Comparison of ENCODE assay signal across 1 mouse cellular context in genomic region chr15:5185366-5186292, GRCm38 (mm10).
TF ChIP-seq lines count a peak whose summit lies in the region.

TSS of gene Ttc33 (plus strand) at chr15:5185525.

TF ChIP-seq in MEL, 35 proteins besides CTCF, POLR2A, EP300 and RAD21 (continued from another document):
- no peak for TF ChIP-seq ZKSCAN1 (IDR thresholded peaks at IDR 0.05; ENCODE audit: low read depth, low read length)
- peak; percentile 89 for TF ChIP-seq KAT2A (conservative IDR thresholded peaks at IDR 0.05; ENCODE audit: low read depth, low read length)
- TF ChIP-seq ELF1 (IDR thresholded peaks at IDR 0.05; ENCODE audit: low read depth, low read length), result no peak
- no peak for TF ChIP-seq SMC3 (IDR thresholded peaks at IDR 0.05; ENCODE audit: low read depth, low read length)
- TF ChIP-seq TAL1 (IDR thresholded peaks at IDR 0.05; ENCODE audit: low read length), result no peak
- 0 out of 2 replicates have a peak, but pooled peaks have one; percentile 44 for TF ChIP-seq MAZ (IDR thresholded peaks at IDR 0.05; ENCODE audit: low read depth, low read length)
- TF ChIP-seq UBTF (IDR thresholded peaks at IDR 0.05; ENCODE audit: borderline replicate concordance, insufficient read depth, low read depth, low read length), result no peak
- TF ChIP-seq MAFK (IDR thresholded peaks at IDR 0.05; ENCODE audit: borderline replicate concordance, low read depth, low read length), result no peak
- TF ChIP-seq E2F4 (IDR thresholded peaks at IDR 0.05; ENCODE audit: borderline replicate concordance, low read depth, low read length), result peak; percentile 68; the same call in 1 of the 2 replicates
- no peak for TF ChIP-seq GABPA (IDR thresholded peaks at IDR 0.05; ENCODE audit: low read depth, low read length)
- no peak for TF ChIP-seq ZMIZ1 (IDR thresholded peaks at IDR 0.05; ENCODE audit: low read depth, low read length)
- TF ChIP-seq ZNF384 (IDR thresholded peaks at IDR 0.05; ENCODE audit: low read depth, low read length), result peak; percentile 31; the same call in 1 of the 2 replicates
- peak; percentile 90 for TF ChIP-seq MXI1 (IDR thresholded peaks at IDR 0.05; ENCODE audit: low read depth, low read length)
- peak; percentile 53; the same call in 1 of the 2 replicates for TF ChIP-seq USF1 (IDR thresholded peaks at IDR 0.05; ENCODE audit: low read depth, low read length)
